Mouse (Mus musculus) R1 (cell line): ENCODE measurements around the gene Nsun4.

ENCODE experiments used
- DNase-seq: peaks from one replicate; pipeline ENCODE4 v3.0.0-alpha.2; 2018; ENCODE audit warnings: low read depth, low spot score

Gene Nsun4

DNA sequence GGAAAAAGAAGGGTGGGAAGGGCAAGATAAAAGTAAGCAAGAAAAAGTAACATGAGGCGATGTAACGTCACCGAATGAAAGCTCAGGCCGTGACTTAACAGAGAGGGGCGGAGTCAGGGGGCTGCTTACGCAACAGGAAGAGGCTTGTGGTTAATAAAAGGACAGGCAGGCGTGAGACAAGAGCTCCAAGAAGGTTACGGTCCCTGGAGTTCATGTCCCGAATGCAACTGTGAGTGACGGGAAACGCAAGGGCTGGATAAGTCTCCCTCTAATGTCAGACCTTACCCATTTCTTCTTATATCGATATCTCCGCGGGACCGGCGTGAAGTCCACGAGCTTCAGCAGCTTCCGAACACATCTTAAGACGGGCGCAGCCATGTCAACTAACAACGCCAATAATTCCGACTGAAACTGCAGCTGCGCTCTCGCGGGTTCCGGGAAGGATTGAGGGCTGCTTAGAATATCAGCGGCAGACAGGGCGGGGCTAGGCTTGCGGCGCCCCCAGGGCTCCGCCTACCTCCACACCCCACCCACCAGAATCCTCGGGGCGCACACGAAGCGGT is at the start of gene Nsun4:
Gene Nsun4 (minus strand): TSS at position 478 of the 563 bp plus-strand sequence.
- peak; percentile 97 for DNase-seq

DNA sequence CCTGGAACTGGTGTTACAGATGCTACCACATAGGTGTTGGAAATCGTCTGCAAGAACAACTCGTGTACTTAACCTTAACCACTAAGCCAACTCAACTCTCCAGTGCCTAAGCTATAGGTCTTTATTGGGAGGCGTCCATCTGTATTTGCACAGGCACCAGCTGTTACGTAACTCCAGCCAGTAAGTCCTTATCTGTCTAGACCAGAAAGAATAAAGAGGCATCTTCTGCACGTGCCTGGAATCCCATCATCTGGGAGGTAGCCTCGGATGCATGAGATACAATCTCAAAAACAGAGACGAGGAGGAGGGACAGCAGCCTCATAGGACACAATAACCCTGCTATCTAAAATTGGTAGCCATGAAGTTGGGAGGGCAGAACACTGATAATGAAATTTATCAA is 47.3 kb upstream of the Nsun4 start:
- DNase-seq, result no peak

DNA sequence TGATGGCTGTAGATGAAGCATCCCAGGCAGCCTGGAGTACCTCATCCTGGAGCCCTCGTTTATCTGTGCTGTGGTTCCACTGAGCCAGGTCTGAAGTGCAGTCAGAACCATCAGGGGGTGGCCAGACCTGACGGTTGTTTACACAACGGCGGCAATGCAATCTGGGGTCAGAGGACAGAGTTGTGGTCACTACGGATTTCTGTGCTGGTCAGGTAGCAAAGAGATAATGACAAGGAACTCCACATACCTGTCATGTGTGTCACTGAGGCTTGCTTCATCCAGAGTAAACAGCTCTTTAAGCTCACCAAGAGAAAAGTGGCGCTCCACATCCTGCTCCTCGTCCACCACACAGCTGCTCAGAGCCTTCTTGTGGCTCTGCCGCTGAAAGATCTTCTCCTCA is 43.5 kb upstream of the Nsun4 start:
- no peak for DNase-seq

DNA sequence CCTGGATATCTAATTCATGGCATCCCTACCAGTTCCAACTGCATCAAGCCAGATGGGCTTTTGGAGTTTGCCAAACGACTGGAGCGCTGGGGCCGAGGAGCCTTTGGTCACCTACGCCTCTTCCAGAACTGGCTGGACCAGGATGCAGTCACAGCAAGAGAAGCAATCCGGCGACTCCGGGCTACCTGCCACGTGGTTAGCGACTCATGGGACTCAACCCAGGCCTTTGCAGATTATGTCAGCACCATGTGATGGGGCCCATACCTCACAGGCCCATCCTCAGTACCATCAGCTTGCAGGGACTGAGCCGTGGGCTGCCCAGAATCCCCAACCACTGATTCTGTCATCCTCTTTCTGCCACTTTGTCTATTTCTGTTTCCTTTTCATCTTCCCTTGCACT is 42.6 kb upstream of the Nsun4 start:
- DNase-seq, result no peak

DNA sequence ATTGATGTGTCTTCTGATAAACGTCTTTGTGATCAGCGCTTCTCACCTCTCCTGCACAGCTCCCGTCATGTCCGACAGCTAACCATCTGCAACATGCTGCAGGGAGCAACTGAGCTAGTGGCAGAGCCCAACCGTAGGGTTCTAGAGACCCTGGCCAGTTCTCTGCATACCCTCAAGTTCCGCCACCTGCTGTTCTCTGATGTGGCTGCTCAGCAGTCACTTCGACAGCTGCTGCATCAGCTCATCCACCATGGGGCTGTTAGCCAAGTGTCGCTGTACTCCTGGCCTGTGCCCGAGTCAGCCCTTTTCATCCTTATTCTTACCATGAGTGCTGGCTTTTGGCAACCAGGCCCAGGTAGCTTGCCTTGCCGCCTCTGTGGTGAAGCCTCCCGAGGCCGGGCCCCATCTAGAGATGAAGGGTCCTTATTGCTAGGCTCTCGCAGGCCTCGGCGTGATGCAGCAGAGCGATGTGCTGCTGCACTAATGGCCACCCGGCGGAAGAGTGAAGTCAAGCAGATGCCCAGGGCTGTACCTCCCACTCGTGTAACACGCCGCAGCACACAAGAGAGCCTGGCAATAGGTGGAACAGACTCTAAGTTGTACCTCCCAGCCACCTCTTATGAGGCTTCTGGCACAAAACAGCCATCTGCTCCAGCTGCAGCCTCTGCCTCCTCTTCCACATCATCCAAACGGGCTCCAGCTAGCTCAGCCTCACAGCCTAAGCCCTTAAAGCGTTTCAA is 35.0 kb upstream of the Nsun4 start:
- DNase-seq, result peak; percentile 57

DNA sequence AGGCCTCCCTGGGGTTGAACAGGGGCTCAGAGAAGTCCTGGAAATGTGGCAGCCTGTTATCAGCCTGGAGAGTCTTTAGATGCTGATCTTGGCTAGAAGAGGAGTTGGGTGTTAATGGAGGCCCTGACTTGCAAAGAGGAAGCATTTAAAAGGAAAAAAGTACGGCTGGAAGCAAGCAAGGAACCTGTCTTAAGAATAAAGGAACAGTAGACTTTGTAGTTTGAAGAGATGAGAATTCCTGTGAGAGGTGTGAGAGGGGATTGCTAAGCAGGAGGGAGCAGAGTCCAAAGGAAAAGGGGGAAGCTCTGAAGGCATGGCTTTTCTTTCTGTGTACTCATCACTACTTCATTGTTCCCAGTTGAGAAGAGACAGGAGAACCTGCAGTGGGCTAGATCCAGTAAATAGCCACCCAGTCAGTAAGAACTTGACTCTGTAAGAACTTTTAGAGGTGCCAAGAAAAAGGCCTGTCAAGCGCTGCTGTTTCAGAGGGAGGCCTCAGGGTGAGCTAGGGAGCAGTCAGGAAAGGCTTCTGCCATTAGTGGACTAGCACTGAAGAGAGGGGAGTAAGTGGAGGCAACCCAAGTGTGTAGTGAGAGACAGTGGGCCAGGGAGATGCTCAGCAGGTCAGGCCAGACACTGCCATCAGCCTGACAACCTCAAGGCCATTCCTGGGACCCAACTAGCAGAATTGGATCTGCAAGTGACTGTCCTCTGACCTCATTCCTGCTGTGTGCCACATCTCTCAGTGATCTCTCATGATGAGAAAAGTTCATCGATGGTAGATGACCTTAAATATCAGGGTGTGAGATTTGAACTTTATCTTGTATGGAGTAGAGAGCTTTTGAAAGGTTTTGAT is 23.8 kb upstream of the Nsun4 start:
- no peak for DNase-seq

DNA sequence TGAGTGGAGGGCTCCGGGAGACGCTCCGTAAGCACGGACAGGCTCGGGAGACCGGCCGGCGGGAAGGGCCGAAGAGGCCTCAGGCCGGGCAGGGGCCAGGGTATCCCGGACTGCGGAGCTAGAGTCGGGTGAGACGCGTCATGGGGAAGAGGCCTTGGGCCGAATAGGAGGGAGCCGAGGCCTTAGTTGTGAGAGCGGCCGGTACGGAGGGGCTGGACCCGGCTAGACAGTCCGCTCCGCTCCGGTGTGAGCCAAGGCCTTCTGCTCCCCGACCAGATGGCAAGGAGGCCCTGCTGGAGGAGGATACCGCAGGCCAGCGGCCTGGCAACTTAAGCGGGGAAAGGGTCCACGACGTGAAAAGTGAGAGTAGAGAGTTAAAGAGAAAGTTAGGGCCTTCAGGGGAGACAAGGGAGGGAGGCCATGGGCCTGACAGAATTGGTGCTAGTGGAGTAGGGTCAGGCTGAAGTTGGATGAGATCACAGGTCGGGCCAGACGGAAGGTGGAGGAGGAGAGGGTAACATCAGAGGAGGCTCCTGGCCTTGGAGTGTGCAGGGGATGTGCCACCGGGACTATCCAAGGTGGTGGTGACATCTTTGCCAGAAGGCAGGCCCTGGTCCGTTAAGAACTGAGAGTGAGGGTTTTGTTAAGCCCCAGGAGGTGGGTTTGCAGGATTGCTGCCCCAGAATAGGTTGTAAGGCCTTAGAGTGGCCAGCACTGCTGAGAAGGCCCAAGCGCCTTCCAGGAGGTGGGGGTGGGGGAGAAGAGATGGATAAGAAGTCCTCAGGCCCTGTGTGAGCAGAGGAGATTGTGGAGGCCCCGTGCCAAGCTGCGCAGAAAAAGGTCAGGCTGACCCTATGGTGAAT is 22.9 kb upstream of the Nsun4 start:
- peak; percentile 27 for DNase-seq

DNA sequence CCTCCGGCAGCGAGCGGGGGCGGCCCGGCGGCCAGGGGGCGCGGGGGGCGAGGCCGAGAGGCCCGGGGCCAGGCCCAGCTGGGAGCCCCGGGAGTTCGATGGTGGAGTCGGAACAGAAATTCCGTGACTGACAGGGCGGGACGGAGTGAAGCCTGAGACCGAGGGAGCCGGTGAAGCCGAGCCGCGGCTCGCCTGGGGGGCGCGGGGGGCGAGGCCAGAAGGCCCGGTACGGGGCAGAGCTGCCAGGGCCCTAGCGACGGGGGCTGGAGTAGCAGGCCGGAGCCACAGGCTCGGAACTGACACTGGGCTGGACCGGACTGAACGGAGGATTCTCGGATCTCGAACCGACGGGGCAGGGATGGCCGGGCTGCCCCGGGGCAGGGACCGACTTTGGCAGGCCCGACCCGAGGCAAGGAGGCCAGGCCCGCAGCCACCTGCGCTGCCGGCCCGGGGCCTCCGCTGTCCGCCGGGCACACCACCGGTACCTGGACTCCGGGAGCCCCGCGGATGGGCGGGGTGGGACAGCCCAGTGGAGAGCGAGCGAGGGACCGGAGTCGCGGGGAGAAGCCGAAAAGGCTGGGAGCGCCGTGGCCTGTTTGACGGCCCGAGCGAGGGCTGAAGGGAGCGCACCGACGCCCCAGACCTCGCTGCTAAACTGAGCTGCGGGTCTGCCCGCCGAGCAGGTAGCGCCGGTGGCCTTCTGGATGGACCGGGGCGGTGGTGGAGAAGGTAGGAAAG is 22.1 kb upstream of the Nsun4 start:
- peak; percentile 77 for DNase-seq

DNA sequence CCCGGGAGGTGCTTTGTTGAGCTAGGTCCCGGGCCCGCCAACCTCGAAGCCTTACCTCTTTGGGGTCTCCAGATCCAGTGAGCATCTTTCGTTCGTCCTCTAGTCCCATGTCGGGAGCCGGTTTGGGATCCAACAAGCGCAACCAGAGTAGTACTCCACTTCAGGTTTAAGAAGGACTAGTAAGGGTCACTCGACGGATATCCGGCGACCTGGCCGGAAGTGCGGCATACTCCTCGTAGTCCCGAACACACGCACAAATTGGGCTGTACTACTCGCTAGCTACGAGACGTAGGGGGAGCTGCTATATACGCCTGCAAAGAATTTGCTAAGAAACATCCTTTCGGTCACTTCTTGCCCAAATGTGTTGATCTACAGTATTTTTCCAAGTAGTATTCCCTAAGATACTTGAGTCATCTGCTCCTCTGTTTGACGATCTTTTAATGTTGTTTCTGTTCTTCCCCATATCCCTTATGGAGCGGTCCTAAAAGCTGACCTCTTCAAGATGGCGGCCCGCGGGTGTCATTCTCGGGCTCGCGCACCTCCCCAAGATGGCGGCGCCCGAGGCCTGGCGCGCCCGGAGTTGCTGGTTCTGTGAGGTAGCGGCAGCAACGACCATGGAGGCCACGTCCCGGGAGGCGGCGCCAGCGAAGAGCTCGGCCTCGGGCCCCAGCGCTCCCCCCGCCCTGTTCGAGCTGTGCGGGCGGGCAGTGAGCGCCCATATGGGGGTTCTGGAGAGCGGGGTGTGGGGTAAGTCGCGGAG is 21.4 kb upstream of the Nsun4 start, which contains the start of the genes Uqcrh and Lrrc41:
Gene Uqcrh (minus strand): TSS at position 211 of the 760 bp plus-strand sequence.
Gene Lrrc41 (plus strand): TSS at position 409 of the 760 bp plus-strand sequence.
- DNase-seq, result peak; percentile 97

DNA sequence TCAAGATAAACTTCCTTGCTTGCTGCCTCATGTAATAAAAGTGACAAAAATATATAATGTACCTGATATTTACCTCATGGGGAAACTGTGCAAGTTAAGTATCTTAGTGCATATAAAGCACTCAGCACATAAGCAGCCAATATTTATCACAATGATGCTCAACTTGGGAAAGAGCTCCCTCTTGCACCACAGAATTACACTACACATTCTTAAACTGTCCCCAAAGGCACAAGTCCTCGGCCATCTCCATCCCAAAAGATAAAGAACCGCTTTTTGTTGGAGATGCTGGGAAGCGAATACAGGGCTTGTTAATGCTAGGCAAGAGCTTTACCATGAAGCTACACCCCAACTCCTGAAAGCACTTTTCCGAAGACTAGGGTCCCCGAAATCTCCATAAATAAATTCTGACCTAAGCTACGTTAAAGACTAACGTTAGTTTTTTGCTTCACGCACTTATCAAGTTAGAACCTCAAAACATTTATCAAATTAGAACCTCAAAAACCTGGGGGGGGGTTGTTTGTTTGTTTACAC is 20.5 kb upstream of the Nsun4 start:
- DNase-seq, result no peak

DNA sequence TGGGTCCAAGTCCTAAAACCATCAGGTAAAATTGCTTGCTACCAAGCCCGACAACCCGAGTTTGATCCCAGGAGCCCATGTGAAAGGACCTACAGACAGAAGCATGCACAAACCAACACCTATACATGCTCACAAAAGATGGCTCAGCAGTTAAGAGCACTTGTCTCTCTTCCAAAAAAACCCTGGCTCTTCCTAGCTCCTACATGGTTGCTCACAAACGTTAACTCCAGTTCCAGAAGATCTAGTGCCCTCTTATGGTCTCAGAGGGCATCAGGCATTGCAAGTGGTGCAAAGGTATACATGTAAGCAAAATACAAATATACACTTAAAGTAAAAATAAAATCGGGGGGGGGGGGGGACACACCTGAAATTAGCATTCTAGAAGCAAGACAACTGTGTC is 19.5 kb upstream of the Nsun4 start:
- DNase-seq, result no peak

DNA sequence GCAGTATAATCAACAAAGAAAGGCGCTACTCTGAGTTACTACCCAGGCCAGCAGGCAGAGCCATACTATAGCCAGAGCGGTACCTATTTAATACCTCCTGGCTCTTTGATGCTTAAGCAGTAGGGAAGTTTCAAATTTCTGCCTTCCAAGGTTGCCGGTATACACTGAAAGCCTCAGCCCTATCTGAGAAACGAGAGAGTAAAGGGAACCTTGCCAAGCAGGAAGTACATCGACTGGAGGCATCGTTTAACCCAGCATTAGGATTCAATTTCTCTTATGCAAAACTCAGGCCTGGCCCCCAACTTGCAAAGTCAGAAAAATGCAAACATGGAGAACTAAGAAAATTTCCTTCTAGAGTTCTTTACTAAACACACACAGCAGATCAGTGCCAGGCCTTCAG is 16.4 kb upstream of the Nsun4 start:
- DNase-seq, result no peak

DNA sequence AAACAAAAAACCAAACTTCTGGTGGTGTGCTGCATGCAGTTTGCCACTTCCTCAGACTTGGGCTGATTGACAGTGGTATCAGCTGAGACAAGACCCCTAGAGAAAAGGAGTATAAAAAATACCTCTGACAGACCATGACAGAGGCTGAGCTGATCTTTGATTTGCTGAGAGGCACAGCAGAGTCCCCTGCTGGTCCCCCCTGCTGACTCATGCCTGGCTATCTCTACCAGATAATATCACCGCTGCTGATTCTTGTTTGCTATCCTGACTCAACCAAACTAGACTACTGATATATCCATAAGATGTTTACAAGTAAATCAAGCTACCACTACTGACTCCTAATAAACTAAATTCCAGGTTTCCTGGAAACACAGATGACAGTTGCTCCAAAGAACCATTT is 10.2 kb upstream of the Nsun4 start:
- DNase-seq, result no peak

DNA sequence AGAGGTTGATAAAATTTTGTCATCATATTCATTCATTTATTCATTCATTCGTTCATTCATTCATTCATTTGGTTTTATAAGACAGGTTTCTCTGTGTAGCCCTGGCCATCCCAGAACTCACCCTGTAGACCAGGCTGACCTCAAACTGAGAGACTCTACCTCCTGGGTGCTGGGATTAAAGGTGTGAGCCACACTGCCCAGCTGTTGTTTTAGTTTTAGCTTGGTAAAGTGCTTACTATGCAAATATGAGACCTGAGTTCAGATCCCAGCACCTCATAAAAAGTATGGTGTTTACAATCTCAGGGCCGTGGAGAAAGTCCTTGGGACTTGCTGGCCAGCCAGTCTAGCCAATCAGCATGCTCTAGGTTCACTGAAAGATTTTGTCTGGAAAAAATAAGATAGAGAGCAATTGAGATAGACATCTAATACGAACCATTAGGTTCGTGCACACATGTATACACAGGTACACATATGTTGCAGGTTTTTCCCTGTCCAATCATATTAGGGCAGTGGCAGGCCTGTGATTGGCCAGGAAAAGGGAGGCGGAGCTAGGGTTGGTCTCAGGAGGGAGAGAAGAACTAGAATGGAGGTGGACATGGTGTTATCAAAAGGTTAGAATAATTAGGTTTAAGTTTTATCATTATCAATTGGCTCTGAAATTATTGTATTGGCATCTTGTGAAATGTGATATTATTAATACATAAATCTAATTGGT is 5.5 kb upstream of the Nsun4 start:
- peak; percentile 82 for DNase-seq

DNA sequence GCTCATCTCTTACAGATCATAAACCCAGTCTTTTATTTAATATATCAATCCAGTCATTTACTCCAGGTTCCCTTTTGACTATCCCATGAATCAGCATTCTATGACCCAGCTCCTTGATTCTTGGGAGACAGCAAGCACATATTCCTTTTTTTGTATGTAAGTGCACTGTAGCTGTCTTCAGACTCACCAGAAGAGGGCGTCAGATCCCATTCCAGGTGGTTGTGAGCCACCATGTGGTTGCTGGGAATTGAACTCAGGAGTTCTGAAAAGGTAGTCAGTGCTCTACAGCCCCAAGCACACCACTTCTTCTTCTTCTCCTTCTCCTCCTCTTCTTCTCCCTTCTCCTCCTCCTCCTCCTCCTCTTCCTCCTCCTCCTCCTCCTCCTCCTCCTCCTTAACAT is 3.9 kb upstream of the Nsun4 start:
- peak; percentile 72 for DNase-seq

DNA sequence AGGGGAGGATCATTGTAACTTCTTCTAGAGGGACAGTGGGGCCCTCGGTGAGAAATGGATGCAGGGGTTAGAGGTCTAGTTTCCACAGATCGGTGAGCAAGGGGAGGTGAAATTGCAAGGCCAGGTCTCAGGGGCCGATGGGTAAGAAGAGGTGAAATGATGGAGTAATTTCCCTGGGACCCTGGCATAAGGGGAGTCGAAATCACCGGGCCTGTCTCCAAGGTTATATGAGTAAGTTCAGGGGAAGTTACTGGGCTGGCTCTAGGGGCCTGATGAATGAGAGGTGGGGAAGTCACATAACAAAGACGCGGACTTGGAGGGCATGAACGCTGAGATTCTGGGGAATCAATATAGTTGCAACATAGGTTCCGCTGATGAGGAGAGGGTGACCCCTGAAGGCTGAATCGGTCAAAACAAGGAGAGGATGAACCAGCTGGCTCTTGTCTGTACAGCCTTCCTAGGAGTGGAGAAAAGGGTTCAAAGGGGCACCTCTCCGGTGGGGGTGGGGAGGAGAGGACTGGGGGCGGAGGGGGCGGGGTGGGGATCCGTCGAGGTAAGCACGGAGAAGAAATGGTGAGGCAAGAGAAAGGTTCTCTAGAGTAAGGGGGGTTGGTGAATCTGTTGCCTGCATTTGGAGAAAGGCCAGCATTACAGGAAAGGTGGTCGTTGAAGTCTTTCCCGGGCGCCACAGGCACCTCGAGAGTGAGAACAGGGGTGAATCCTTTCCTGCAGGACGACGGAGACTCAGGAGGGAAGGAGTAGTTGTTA is 966 bp downstream of the Nsun4 start:
- DNase-seq, result peak; percentile 53

DNA sequence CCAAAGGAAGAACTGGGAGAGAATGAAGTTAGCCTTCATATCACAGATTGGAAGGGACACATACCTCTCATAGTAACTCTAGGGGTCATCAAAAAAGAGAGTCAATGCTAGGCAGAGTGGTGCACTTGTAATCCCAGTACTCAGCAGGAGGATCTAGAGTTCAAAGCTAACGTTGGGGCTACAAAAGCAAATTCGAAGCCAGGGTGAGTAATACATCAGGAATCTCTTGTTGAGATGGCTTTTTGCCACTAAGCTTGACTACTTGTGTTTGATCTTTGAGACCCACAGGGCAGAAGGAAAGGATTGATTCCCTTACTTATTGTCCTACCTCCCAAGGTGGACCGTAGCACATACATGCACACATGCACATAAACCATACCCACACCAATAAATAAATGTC is 4.5 kb downstream of the Nsun4 start:
- DNase-seq, result no peak

DNA sequence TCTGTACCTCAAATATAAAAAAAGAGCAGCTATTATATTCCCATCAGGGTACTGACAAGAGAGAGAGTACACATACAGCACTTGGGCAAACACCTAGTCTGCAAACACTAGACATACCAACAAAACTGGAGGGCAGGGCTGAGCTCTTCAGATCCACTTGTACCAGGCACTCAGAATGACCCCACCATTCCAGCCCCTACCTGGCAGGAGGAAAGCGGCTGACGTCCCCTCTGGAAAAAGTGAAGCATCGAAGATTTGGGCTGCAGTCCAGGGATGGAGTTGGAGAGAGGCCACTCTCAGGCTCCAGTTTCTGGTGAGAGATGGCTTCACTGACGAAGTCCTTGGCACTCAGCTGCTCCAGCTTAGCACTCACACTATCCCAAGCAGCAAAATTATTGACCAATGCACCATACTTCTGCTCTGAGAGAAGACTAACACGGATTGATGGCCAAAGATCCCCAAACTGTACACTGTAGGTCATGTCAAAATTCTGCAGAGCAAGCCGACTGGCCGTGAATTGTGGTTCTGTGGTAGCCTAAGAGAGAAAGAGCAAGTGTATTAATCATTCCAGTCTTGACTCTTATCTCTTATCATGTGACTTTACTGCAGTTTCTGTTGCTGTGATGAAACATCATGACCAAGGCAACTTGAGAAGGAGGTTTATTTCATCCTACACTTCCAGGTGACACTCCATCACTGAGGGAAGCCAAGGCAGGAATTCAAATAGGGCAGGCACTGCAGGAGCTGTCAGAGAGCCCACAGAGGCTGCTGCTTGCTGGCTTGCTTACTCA is 5.4 kb downstream of the Nsun4 start:
- no peak for DNase-seq
